Mouse (Mus musculus): ENCODE data around the gene Prkag1. TPM values are rescaled to one million over a fixed set of nuclear protein-coding genes. Genes with fewer than 3 reads are reported as not detected.
A peak's percentile ranks its signal among the peaks of the same experiment; 100 is the strongest.

The Prkag1 gene
- polyA plus RNA-seq, 1 experiment from 2014 or later = 94.6 TPM

GRCm38 (mm10) chr15:98791221-98791620, 40.1 kb downstream of the Prkag1 start:
- no peaks in the 10 kb centered on the region for H3K36me3 ChIP-seq (ENCODE audit: control insufficient read depth, insufficient read depth, low read length)
- 1% methylated on average over 12 of the region's 12 CpGs for WGBS
- peak overlapping the region; percentile 52 for H3K4me2 ChIP-seq (ENCODE audit: low read depth, low read length)
- H3K4me3 ChIP-seq (ENCODE audit: low read length) = peak overlapping the region; percentile 40
- H3K9me3 ChIP-seq (ENCODE audit: control insufficient read depth, low read length) = no peaks in the 10 kb centered on the region
- H3K9ac ChIP-seq (ENCODE audit: low read depth, low read length) = no peak overlapping the region
- ATAC-seq = no peak
- H3K27ac ChIP-seq (ENCODE audit: low read length) = no peak overlapping the region
- H3K27me3 ChIP-seq (replicated peaks; ENCODE audit: control insufficient read depth, insufficient read depth, low read length) = peaks cover 84% of the 10 kb centered on the region
- peaks cover 24% of the 10 kb centered on the region for H3K4me1 ChIP-seq (ENCODE audit: control insufficient read depth, insufficient read depth, low read length)

DNA sequence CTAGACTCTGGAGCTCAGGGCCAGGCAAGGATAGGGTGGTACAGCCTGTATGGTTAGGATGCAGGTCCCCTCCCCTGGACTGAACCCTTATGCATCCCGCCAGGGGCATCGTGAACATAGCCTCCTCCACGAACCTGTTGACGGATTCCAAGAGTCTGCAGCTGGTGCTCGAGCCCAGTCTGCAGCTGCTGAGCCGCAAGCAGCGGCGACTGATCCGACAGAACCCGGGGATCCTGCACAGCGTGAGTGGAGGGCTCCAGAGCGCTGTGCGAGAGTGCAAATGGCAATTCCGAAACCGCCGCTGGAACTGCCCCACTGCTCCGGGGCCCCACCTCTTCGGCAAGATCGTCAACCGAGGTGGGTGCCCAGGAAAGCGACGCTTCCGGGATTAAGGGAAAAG, 40.6 kb downstream of the Prkag1 start:
- Histone ChIP-seq H3K9me3 (ENCODE audit: control insufficient read depth, low read length) (no peaks in the 10 kb centered on the region), H3K9ac (ENCODE audit: low read depth, low read length) (no peak overlapping the region), H3K4me2 (ENCODE audit: low read depth, low read length) (peak overlapping the region; percentile 52), H3K27ac (ENCODE audit: low read length) (no peak overlapping the region), H3K27me3 (replicated peaks; ENCODE audit: control insufficient read depth, insufficient read depth, low read length) (peaks cover 82% of the 10 kb centered on the region), H3K4me3 (ENCODE audit: low read length) (peak overlapping the region; percentile 40), H3K36me3 (ENCODE audit: control insufficient read depth, insufficient read depth, low read length) (no peaks in the 10 kb centered on the region), H3K4me1 (ENCODE audit: control insufficient read depth, insufficient read depth, low read length) (peaks cover 24% of the 10 kb centered on the region)
- WGBS = under 1% methylated on average over 23 of the region's 23 CpGs
- no peak for ATAC-seq

GRCm38 (mm10) chr15:98789661-98790535, 41.4 kb downstream of the Prkag1 start, which contains the start of gene Wnt1:
Wnt1 (plus strand) TSS chr15:98789857.
- peaks cover 73% of the 10 kb centered on the region for H3K27me3 ChIP-seq (replicated peaks; ENCODE audit: control insufficient read depth, insufficient read depth, low read length)
- ATAC-seq = peak; percentile 26; the same call in 1 of the 2 replicates
- H3K9ac ChIP-seq (ENCODE audit: low read depth, low read length) = no peak within 1 kb of the TSS
- H3K4me2 ChIP-seq (ENCODE audit: low read depth, low read length) = peak within 1 kb of the TSS; percentile 52
- H3K36me3 ChIP-seq (ENCODE audit: control insufficient read depth, insufficient read depth, low read length) = no peaks in the 10 kb centered on the region
- no peak within 1 kb of the TSS for H3K27ac ChIP-seq (ENCODE audit: low read length)
- H3K4me3 ChIP-seq (ENCODE audit: low read length) = peak within 1 kb of the TSS; percentile 40
- peaks cover 24% of the 10 kb centered on the region for H3K4me1 ChIP-seq (ENCODE audit: control insufficient read depth, insufficient read depth, low read length)
- WGBS = 3% methylated on average over 51 of the region's 51 CpGs
- H3K9me3 ChIP-seq (ENCODE audit: control insufficient read depth, low read length) = no peaks in the 10 kb centered on the region

- peak overlapping the region; percentile 11; the same call in 1 of the 2 replicates for H3K4me3 ChIP-seq (ENCODE audit: low read length)
- H3K4me2 ChIP-seq (ENCODE audit: low read depth, low read length) = no peak overlapping the region
- WGBS = 12% methylated on average over 24 of the region's 24 CpGs
- ATAC-seq = peak; percentile 12; the same call in 1 of the 2 replicates
- H3K9ac ChIP-seq (ENCODE audit: low read depth, low read length) = no peak overlapping the region
- H3K4me1 ChIP-seq (ENCODE audit: control insufficient read depth, insufficient read depth, low read length) = peaks cover 24% of the 10 kb centered on the region
- H3K27ac ChIP-seq (ENCODE audit: low read length) = no peak overlapping the region
- H3K36me3 ChIP-seq (ENCODE audit: control insufficient read depth, insufficient read depth, low read length) = no peaks in the 10 kb centered on the region
- H3K9me3 ChIP-seq (ENCODE audit: control insufficient read depth, low read length) = no peaks in the 10 kb centered on the region
- peaks cover 66% of the 10 kb centered on the region for H3K27me3 ChIP-seq (replicated peaks; ENCODE audit: control insufficient read depth, insufficient read depth, low read length)
Measured at GRCm38 (mm10) chr15:98788972-98789660, 42.2 kb downstream of the Prkag1 start.

- Histone ChIP-seq H3K27me3 (replicated peaks; ENCODE audit: control insufficient read depth, insufficient read depth, low read length) (peaks cover 56% of the 10 kb centered on the region), H3K4me3 (ENCODE audit: low read length) (no peak overlapping the region), H3K27ac (ENCODE audit: low read length) (no peak overlapping the region), H3K9me3 (ENCODE audit: control insufficient read depth, low read length) (no peaks in the 10 kb centered on the region), H3K9ac (ENCODE audit: low read depth, low read length) (no peak overlapping the region), H3K4me1 (ENCODE audit: control insufficient read depth, insufficient read depth, low read length) (peaks cover 21% of the 10 kb centered on the region), H3K4me2 (ENCODE audit: low read depth, low read length) (no peak overlapping the region), H3K36me3 (ENCODE audit: control insufficient read depth, insufficient read depth, low read length) (no peaks in the 10 kb centered on the region)
- 30% methylated on average over 4 of the region's 4 CpGs for WGBS
- no peak for ATAC-seq
Measured at GRCm38 (mm10) chr15:98787930-98788329, 43.4 kb downstream of the Prkag1 start.

GRCm38 (mm10) chr15:98785744-98786143, 45.6 kb downstream of the Prkag1 start:
- WGBS = 38% methylated on average over 7 of the region's 7 CpGs
- H3K9ac ChIP-seq (ENCODE audit: low read depth, low read length) = no peak overlapping the region
- no peak for ATAC-seq
- no peaks in the 10 kb centered on the region for H3K9me3 ChIP-seq (ENCODE audit: control insufficient read depth, low read length)
- H3K27me3 ChIP-seq (replicated peaks; ENCODE audit: control insufficient read depth, insufficient read depth, low read length) = peaks cover 43% of the 10 kb centered on the region
- H3K4me2 ChIP-seq (ENCODE audit: low read depth, low read length) = no peak overlapping the region
- peaks cover 5% of the 10 kb centered on the region for H3K4me1 ChIP-seq (ENCODE audit: control insufficient read depth, insufficient read depth, low read length)
- no peaks in the 10 kb centered on the region for H3K36me3 ChIP-seq (ENCODE audit: control insufficient read depth, insufficient read depth, low read length)
- H3K4me3 ChIP-seq (ENCODE audit: low read length) = no peak overlapping the region
- no peak overlapping the region for H3K27ac ChIP-seq (ENCODE audit: low read length)

DNA sequence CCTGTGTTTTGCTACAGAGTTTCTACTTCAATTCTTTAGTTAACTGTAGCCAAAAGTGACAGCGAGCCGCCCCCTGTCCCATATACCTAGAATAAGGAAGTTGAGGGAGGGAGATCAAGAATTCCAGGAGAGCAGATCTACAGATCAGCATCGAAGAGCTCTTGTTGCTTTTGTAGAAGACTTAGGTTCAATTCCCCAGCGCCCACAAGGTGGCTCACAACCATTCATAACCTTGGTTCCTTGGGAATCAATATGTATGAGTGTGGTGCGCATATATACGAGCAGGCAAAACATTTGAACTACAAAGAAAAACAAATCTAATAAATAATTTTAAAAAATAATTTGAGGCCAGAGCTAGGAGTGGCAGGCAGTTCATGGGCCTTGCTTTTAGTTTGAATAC, 50.2 kb downstream of the Prkag1 start:
- Histone ChIP-seq H3K4me3 (ENCODE audit: low read length) (no peak overlapping the region), H3K36me3 (ENCODE audit: control insufficient read depth, insufficient read depth, low read length) (no peaks in the 10 kb centered on the region), H3K4me1 (ENCODE audit: control insufficient read depth, insufficient read depth, low read length) (peaks cover 19% of the 10 kb centered on the region), H3K4me2 (ENCODE audit: low read depth, low read length) (no peak overlapping the region), H3K9ac (ENCODE audit: low read depth, low read length) (no peak overlapping the region), H3K27me3 (replicated peaks; ENCODE audit: control insufficient read depth, insufficient read depth, low read length) (peaks cover 55% of the 10 kb centered on the region), H3K9me3 (ENCODE audit: control insufficient read depth, low read length) (no peaks in the 10 kb centered on the region), H3K27ac (ENCODE audit: low read length) (no peak overlapping the region)
- WGBS = 31% methylated on average over 6 of the region's 6 CpGs
- no peak for ATAC-seq

DNA sequence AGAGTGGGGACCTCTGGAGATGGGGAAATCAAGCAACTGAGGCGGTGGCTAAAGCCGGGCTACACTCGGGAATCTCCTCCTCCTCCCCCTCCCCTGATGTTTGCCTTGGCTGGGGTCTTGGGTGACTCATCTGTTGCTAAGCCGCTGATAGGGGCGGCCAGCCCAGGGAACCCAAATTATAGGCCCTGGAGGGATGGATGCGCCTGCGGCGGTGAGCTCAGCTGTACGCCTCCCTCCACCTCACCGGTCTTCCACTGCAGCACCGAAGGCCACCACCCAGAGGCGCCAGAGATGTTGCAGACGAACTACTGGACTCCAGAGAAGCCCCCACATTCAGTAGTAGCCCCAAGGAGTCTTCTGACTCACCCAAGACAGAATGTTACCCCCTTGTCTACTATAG, 50.7 kb downstream of the Prkag1 start:
- Histone ChIP-seq H3K27me3 (replicated peaks; ENCODE audit: control insufficient read depth, insufficient read depth, low read length) (peaks cover 61% of the 10 kb centered on the region), H3K4me1 (ENCODE audit: control insufficient read depth, insufficient read depth, low read length) (peaks cover 22% of the 10 kb centered on the region), H3K9me3 (ENCODE audit: control insufficient read depth, low read length) (no peaks in the 10 kb centered on the region), H3K4me3 (ENCODE audit: low read length) (no peak overlapping the region), H3K4me2 (ENCODE audit: low read depth, low read length) (no peak overlapping the region), H3K9ac (ENCODE audit: low read depth, low read length) (no peak overlapping the region), H3K36me3 (ENCODE audit: control insufficient read depth, insufficient read depth, low read length) (no peaks in the 10 kb centered on the region), H3K27ac (ENCODE audit: low read length) (no peak overlapping the region)
- WGBS = 8% methylated on average over 13 of the region's 13 CpGs
- no peak for ATAC-seq

DNA sequence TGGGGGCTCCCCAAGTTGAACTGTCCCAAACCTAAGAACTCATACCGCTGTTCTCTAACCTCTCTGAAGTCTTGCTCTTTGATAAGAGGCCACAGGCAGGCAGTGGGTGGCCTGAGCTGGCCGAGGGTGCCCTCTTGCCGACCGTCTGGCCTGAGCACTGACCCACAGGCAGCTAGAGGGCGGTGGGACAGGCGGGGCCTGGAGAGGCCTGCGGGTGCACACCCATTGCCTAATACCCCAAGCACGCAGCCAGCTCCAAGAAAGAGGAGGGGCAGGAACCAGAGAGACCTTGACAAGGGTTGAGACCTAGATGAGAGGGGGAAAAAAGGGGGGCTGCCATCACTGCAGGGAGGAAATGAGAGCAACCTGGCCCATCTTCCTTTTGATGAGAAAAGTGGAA, 51.2 kb downstream of the Prkag1 start:
- no peaks in the 10 kb centered on the region for H3K9me3 ChIP-seq (ENCODE audit: control insufficient read depth, low read length)
- no peak for ATAC-seq
- H3K4me1 ChIP-seq (ENCODE audit: control insufficient read depth, insufficient read depth, low read length) = peaks cover 22% of the 10 kb centered on the region
- peaks cover 66% of the 10 kb centered on the region for H3K27me3 ChIP-seq (replicated peaks; ENCODE audit: control insufficient read depth, insufficient read depth, low read length)
- WGBS = 4% methylated on average over 8 of the region's 8 CpGs
- no peak overlapping the region for H3K4me2 ChIP-seq (ENCODE audit: low read depth, low read length)
- no peaks in the 10 kb centered on the region for H3K36me3 ChIP-seq (ENCODE audit: control insufficient read depth, insufficient read depth, low read length)
- no peak overlapping the region for H3K9ac ChIP-seq (ENCODE audit: low read depth, low read length)
- no peak overlapping the region for H3K4me3 ChIP-seq (ENCODE audit: low read length)
- H3K27ac ChIP-seq (ENCODE audit: low read length) = no peak overlapping the region

All from intestine, embryonic 16.5 days (tissue).